Mouse (Mus musculus) small intestine, adult 2 months (tissue): ENCODE data around the gene Gan.

ENCODE experiments used
- CTCF ChIP-seq: fragments of 200-500 bp; IDR thresholded peaks from 2 replicates; pipeline ENCODE4 v1.5.1; 2012; ENCODE audit warnings: low read depth, mild to moderate bottlenecking, control low read depth, inconsistent platforms, low read length, moderate library complexity, mixed read lengths; ENCODE audit not compliant: insufficient replicate concordance, insufficient read length; ENCODE audit errors: extremely low read depth
- POLR2A ChIP-seq: fragments of 200-500 bp; IDR thresholded peaks from 2 replicates; pipeline ENCODE4 v1.6.1; 2012; ENCODE audit warnings: low read depth, mild to moderate bottlenecking, control low read depth, inconsistent platforms, low read length, moderate library complexity

GRCm38 (mm10) chr8:117242286-117242685, 84.4 kb downstream of the Gan start:
- no peak for TF ChIP-seq CTCF
- no peak for TF ChIP-seq POLR2A
